ENCODE assay signal across 8 mouse cellular contexts in the genomic region with DNA sequence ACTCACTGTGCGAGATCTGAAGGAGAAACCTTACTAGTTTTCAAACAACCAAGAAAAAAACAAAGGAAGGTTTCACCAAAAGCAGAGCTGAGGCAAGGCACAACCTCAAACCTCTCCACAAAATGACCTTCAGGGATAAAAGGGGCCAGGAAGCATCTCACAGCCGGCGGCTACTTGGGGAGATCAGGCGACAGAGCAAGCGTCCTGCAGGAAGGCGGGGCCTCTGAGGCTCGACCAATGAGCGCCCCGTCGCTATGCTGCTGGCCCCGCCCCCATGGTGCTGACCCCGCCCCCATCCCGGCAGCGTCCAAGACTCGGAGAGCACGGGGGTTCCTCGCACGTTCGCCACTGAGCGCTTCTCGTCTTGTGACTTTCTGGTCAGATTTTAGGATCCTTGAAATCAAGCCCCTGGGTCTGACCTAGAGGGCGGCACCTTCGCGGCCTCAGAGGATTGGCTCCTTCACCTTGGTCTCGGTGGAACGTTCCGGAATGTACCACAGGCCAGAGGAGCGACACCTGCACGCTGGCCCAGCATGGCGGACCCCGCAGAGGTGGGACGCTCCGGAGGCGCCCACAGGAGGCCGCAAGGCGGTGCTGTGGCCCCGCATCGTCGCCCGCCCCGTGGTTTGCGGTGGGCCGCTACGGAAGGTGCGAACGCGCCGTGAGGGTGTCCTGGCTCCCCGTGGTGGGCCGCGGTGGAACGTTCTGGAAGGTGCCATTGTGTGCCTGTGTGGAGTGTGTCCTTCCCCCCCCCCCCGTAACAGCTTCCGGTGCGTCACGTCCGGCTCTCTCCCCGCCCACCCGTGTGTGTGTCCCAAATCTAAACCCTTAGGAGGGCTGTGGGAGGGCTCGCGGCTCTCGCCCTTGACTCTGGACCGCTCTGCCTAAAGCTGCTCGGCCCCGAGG. TPM values are rescaled to one million over a fixed set of nuclear protein-coding genes. Genes with fewer than 3 reads are reported as not detected.
DNase-seq lines count a peak whose midpoint lies in the region; ATAC-seq lines count a peak whose summit lies in the region.

A gene (plus strand): TSS at position 326 of the 906 bp plus-strand sequence.

- DNase-seq in CD4-positive helper T cell, adult 2 months (ENCODE audit: low read depth, low spot score), result peak; percentile 95
- peak; percentile 87 for DNase-seq in brain, embryonic 18.5 days (ENCODE audit: low read depth, low spot score)
- DNase-seq in kidney, postnatal 10 days, result peak; percentile 99
- DNase-seq in natural killer cell, adult 2 months (ENCODE audit: low spot score in 2 of 2), result peak; percentile 96

- H3K4me1 ChIP-seq in heart, embryonic 13.5 days, result peaks cover 17% of the 10 kb centered on the region
- peaks cover 72% of the 10 kb centered on the region for H3K4me1 ChIP-seq in liver, embryonic 12.5 days
- H3K4me1 ChIP-seq in stomach, embryonic 15.5 days, result peaks cover 5% of the 10 kb centered on the region; the same call in 1 of the 2 replicates

- WGBS in heart, embryonic 13.5 days, result under 1% methylated on average over 65 of the region's 65 CpGs
- WGBS in liver, embryonic 12.5 days (ENCODE audit: insufficient replicate concordance), result under 1% methylated on average over 58 of the region's 65 CpGs
- WGBS in stomach, embryonic 15.5 days, result under 1% methylated on average over 65 of the region's 65 CpGs

- H3K36me3 ChIP-seq in heart, embryonic 13.5 days, result peaks cover 35% of the 10 kb centered on the region
- H3K36me3 ChIP-seq in liver, embryonic 12.5 days, result peaks cover 27% of the 10 kb centered on the region
- H3K36me3 ChIP-seq in stomach, embryonic 15.5 days, result no peaks in the 10 kb centered on the region; the same call in 1 of the 2 replicates

- H3K27ac ChIP-seq in heart, embryonic 13.5 days (replicated peaks), result peak within 1 kb of the TSS; percentile 97
- H3K27ac ChIP-seq in liver, embryonic 12.5 days, result peak within 1 kb of the TSS; percentile 97
- peak within 1 kb of the TSS; percentile 99 for H3K27ac ChIP-seq in stomach, embryonic 15.5 days

- H3K4me3 ChIP-seq in heart, embryonic 13.5 days, result peak within 1 kb of the TSS; percentile 98
- peak within 1 kb of the TSS; percentile 99 for H3K4me3 ChIP-seq in liver, embryonic 12.5 days
- H3K4me3 ChIP-seq in stomach, embryonic 15.5 days (replicated peaks), result peak within 1 kb of the TSS; percentile 95

- no peaks in the 10 kb centered on the region for H3K9me3 ChIP-seq in heart, embryonic 13.5 days
- H3K9me3 ChIP-seq in liver, embryonic 12.5 days (replicated peaks), result no peaks in the 10 kb centered on the region
- no peaks in the 10 kb centered on the region for H3K9me3 ChIP-seq in stomach, embryonic 15.5 days

- H3K4me2 ChIP-seq in heart, embryonic 13.5 days, result peak within 1 kb of the TSS; percentile 96
- H3K4me2 ChIP-seq in liver, embryonic 12.5 days, result peak within 1 kb of the TSS; percentile 95
- peak within 1 kb of the TSS; percentile 87 for H3K4me2 ChIP-seq in stomach, embryonic 15.5 days

- no peaks in the 10 kb centered on the region for H3K27me3 ChIP-seq in heart, embryonic 13.5 days (replicated peaks)
- H3K27me3 ChIP-seq in liver, embryonic 12.5 days (replicated peaks), result no peaks in the 10 kb centered on the region
- H3K27me3 ChIP-seq in stomach, embryonic 15.5 days (replicated peaks), result no peaks in the 10 kb centered on the region

- peak; percentile 88 for ATAC-seq in erythroid progenitor cell, adult 5-6 weeks (replicated peaks; ENCODE audit: low FRiP score, poor library complexity, severe bottlenecking)
- ATAC-seq in heart, embryonic 13.5 days (ENCODE audit: extremely low read depth, insufficient number of reproducible peaks, low FRiP score, low TSS enrichment), result peak; percentile 92
- ATAC-seq in liver, embryonic 12.5 days, result peak; percentile 93
- peak; percentile 95 for ATAC-seq in stomach, embryonic 15.5 days (ENCODE audit: insufficient read depth, low FRiP score, low read depth)

- H3K9ac ChIP-seq in heart, embryonic 13.5 days, result peak within 1 kb of the TSS; percentile 96
- H3K9ac ChIP-seq in liver, embryonic 12.5 days, result peak within 1 kb of the TSS; percentile 92
- H3K9ac ChIP-seq in stomach, embryonic 15.5 days, result peak within 1 kb of the TSS; percentile 90

RNA-seq across cellular contexts. Expression of the gene that starts here (rescaled TPM):
- 10.9 and 31.4 TPM in 2 replicates for total RNA-seq in erythroid progenitor cell, adult 5-6 weeks (2015; ENCODE audit: low replicate concordance)
- total RNA-seq in erythroid progenitor cell, adult 5-6 weeks (2017; ENCODE audit: low replicate concordance), result 12.2 and 14.1 TPM in 2 replicates
- polyA plus RNA-seq in heart, embryonic 13.5 days (2015; fragmentation: Nextera tagmentation; extraction: Ambion mirVana), result 5.7 and 6.2 TPM in 2 replicates
- 7.1 and 7.3 TPM in 2 replicates for polyA plus RNA-seq in liver, embryonic 12.5 days (2016; fragmentation: Nextera tagmentation; extraction: Ambion mirVana)
- polyA plus RNA-seq in stomach, embryonic 15.5 days (2015; fragmentation: Nextera tagmentation; extraction: Ambion mirVana), result 6.9 and 7.9 TPM in 2 replicates

Comparison
In these comparisons a context has a peak if more than half of its experiments do, and no peak if none do; other contexts are left out.
1. Peak in every context shown above with its lines: DNase-seq, ATAC-seq, H3K4me3 ChIP-seq and H3K27ac ChIP-seq.